Mouse (Mus musculus): ENCODE data around the gene Tnfsf11.

Tnfsf11 gene

DNA sequence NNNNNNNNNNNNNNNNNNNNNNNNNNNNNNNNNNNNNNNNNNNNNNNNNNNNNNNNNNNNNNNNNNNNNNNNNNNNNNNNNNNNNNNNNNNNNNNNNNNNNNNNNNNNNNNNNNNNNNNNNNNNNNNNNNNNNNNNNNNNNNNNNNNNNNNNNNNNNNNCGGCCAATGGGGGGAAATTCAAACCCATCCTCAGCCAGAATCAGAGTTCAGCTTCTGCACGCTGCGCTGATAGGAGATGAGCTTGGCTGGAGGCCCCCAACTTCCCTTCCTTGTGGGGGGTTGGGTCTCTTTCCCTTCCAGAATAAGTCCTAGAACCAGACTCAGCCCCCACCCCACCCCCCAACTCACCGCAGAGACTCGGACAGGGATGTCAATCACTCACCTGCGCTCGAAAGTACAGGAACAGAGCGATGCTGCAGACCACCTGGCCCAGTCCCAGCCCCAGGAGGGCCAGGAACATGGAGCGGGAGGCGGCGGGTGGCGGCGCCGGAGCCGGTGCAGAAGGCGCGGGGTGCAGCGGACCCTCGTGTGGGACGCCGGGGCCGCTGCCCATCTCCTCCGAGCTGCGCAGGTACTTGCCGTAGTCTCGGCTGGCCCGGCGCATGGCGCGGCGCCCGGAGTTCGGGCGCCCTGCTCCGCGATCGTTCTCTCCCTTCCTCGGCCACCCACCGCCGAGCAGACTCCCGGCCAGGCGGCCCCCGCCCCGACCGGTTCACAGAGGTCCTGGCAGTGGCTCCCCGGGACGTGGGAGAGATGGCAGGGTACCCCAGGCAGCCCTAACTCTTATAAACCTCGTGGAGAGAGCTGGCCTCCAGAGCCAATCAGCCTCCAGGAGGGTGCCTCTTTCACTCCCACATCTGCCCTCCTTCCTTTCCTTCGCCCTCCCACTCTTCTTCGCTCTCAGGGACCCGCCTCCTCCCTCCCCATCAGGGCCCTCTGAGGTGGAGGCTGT is at the start of gene Tnfsf11:
Gene Tnfsf11 (minus strand): TSS at position 758 of the 952 bp plus-strand sequence.
- peak; percentile 17 for DNase-seq

DNA sequence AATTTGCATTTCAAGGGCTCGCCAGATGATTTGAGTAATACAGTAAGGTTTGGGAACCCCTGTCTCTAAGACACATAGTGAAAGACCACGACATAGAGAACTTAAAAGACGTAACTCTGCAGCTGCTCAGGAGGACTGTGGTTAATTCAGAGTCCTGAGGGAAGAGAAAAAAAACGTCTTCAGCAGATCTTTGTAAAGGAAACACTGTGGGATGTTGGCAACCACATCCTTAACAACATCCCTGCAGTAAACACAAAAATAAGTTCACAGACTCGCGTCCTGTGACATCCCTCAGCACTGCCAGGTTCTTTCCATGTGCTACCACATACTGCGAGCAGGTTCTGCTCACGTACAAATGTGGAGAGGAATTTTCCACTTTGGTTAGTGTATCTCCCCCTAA is 48.9 kb upstream of the Tnfsf11 start:
- no peak for DNase-seq

DNA sequence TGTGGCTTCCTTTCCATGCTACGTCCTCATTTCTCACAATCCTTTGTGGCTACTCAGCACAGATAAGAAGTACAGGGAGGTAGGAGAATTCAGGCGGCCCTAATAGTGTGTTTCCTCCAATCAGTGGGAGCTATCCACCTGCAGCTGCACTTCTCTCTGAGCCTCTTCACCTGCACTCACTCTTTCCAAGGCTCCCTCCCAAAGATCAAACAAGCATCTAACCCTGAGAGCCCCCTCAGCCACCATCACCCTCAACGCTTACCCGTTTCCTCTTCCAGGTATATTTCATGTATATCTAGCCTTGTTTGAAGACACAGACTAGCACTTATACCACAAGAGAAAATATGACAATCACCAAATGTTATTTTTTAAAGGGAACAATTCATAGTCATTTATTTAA is 47.5 kb upstream of the Tnfsf11 start:
- DNase-seq = no peak

DNA sequence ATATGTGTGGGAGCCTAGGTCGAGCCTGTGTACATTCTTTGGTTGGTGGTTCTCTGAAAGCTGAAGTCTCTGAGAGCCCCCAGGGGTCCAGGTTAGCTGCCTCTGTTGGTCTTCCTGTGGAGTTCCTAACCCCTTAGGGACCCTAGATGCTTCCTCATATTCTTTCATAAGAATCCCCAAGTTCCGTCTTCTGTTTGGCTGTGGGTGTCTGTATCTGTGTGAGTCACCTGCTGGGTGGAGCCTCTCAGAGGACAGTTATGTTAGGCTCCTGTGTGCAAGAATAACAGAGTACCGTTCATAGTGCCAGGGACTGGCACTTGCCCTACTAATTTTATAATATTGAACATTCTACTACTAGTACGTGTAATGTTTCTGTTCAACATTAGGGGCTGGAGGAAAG is 45.0 kb upstream of the Tnfsf11 start:
- no peak for DNase-seq

DNA sequence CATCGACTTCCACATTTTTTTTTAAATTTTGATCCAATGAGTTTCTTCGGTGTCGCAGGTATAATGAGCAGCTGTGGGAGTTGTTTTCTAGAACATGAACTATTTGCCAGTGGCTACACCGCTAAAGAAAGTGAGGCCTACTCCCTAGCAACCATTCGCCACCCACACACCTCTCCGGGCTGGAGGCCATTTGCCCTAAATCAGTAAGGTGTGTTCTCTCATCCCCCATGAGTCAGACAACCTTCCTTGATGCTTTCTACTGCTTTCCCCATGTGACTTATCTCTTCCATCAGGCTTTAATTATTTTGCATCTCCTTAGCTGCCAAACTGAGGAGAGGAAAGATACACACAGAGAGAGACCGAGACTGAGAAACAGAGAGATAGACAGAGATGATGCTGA is 43.7 kb upstream of the Tnfsf11 start:
- DNase-seq = no peak

DNA sequence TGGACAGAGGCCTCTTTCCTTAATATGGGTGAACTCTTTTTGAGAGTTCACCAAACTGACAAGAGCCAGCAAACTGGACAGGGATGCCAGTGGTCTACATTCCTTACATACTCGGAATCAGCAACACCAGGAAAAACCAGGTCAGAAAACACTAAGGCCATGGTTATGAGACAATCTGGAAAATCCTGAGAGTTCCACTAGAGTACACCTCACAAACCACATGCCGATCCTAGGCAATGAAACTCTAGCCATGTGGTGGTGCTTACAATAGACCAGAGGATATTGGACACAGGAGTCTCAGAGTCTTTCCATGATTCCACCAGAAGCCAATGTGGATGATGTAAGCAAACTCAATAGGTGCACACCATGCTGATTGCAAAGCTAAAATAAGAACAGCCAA is 39.9 kb upstream of the Tnfsf11 start:
- no peak for DNase-seq

DNA sequence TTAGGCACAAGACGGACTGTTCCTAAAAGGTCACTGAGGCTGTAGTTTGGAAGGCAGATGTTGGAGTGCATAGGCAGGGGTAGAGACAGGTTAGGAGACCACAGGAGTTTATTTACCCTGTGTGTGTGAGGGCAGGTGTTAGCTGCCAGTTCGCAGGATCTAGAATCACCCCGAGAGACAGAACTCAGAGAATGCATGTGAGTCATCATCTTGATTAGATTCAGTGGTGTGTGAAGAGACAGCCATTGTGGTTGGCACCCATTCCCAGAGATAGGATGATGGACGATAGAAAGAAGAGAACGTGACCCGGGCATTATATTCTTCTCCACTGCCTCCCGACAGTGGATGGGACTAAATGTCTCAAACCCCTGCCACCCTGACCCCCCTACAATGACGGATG is 35.2 kb upstream of the Tnfsf11 start:
- DNase-seq = no peak

DNA sequence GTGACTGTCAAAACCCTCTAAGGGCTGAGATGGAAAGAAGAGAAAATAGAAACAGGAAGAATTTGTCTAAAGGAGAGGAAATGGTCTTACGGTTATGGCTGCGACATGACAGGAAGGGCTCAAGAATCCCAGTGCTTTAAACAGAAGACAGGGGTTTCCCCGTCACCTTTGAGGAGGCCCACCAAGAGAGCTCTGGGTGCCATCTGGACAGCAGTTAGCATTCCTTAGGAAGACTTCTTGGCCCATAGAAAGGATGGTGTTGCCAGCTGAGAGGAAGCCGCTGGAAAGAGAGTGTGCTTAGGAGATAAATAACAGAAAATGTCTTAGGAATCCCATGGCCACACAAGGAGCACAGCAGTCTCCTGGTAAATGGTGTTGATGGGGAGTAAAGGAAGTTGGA is 34.3 kb upstream of the Tnfsf11 start:
- DNase-seq = no peak

DNA sequence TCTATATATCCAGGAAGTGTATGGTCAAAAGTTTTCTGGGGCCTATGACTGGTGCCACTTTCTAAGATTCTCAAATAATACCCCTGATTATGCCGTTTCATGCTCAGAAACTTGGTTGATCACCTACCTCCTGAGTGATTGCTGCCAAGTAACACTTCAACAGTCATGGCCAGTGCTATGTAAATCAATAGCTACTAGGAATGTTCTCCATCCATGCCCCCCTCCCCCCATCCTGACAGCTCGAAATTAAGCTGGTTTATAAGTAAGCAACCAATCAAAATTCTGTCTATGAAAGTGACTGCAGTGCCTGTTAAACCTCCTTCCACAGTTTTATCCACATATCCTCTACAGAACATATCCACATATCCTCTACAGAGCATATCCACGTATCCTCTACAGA is 25.5 kb upstream of the Tnfsf11 start:
- peak; percentile 15 for DNase-seq

DNA sequence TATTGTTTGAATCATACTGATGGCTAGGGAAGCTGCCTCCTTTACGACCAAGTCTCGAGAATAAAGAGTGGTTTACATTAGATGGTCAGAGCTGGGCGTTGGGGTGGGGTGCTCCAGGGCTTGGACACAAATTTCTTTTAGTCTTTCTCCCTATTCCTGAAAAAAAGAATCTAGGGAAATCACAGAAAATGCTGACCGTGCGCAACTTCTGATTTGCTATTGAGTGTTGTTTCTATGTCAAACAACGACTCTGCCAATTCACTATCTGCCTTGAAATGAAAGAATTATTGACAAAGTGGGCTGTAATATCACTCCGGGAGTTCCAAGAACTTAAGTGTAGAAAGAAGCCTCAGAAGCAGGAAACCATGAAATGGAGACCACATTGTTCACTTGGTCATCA is 23.5 kb upstream of the Tnfsf11 start:
- no peak for DNase-seq

DNA sequence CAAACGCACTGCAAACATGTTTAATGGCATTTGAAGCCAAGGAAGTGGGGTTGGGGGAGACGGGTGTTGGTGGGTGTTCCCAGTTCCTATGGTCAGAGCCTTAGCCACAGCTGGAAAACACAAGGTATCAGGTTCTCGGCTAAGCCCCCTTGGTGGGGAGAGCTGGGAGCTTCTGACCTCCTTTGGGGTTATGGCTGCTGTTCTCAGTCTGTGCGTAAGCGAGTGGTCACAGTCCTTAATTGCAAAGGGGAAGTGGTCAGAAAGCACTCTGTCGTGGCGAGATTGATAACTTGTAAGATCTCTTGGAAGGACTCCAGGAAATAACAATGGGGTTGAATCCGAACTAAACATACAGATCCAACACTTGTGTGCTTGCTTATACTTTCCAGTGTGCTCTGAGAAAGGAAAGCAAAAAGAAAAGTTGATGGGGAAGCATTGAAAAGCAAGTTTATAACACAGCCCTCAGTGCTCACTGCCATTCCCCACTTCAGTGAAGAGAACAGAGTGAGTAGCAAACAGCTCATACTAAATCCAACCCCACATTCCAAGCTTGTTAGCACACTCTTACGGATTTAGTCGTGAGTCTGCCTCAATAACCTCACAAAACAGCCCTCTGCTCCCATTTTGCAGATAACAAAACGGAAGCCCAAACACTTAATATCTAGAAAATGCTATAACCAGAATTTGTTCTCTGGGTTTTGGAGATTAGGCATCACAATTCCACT is 22.9 kb upstream of the Tnfsf11 start:
- DNase-seq = no peak

DNA sequence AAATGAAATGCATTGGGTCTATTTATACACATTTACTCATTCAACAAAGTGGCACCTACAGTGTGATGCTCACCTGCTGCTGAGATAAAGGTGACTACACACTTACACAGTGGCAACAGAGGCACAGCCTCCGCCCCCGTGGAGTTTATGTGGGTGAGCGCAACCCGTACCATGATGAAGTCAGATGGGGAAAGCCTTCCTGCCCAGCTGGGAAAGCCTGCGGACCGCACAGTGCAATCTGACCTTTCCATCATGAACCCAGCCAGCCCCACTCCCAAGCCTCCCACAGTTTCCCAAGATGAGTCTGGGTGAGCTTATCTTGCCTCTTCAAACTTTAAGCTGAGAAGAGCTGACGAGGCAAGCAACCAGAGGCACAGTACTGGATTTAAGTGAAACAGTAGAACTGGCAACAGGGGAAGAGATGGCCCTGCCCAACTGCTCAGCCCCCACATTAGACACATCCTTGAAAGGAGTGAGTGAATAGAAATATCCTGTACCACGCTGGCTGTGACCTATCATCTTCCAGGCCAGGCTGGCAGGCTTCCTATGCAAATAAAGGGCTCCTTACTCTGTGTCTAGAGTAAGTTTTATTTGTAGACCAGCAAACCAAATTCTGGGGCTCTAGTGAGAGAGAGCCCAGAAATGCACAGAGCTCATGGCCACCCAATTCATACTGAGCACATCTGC is 22.1 kb upstream of the Tnfsf11 start:
- no peak for DNase-seq

DNA sequence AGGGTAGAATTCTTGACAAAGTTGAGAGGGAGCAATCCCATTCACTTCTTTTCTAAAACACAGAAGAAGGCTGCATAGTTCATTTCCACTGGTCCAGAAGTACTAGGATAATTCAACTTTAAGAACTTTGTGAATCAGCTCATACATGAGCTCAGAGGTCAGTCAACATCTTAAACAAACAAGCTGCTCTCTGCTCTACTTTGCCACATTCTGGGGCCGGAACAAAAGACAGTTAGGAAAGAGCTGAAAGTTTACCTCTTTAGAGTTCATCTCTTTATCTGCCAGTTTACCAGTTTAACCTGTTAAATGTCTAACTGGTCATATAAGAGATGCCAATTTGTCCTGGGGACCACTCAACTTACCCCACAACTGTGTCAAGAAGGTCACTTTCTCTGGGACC is 15.5 kb upstream of the Tnfsf11 start:
- DNase-seq = no peak

DNA sequence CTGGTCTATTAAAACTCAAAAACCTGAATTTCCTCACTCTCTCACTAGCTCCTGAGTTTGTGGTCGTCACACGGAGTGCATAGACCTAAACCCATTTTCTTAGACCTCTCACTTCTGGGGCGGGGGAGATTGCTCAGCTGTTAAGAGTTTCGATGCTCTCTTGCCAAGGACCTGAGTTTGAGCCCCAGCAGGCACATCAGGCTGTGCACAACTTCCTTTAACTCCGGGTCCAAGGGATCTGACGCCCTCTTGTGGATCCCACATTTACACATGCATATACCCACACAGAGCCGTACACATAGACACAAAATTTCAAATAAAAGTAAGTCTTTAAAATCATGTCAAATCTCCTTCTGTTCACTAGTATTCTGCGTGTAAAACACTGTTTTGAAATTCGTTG is 15.1 kb upstream of the Tnfsf11 start:
- no peak for DNase-seq

DNA sequence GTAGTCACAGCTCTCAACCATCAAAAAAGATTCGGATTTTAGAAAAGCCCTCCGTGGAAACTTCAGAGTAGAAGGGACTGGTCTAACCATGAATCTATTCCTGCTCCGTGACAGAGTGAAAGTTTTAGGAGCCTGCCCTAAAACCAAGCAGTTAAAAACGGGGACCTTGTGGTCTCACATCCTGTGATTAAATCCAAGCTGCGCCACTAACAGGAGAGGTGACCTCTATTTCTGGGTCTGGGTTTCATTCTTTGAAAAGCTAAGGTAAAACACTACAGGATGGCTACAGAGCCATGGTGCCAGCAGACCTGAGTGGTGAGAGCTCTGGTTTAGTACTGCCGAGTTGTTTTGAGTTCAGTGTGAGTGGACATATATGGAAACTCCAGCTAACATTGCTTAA is 12.4 kb upstream of the Tnfsf11 start:
- DNase-seq = no peak

DNA sequence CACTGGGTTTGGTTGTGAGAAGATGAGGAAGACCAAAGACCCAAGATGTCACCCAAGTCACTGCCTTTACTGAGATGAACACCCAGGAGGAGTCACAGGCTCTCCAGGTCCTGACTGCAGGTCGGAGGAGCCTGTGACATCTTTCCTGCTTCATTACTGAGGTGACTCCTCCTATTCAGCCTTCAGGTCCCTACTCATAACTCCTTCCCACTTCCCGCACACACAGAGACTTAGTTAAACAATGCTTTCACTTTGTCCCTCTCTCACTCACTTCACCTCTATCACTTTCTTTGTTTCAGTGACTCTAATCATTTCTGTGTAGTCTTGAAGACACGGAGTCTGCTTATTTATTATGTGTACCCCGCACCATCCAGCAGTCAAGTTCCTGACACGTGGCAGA is 11.7 kb upstream of the Tnfsf11 start:
- DNase-seq = no peak

DNA sequence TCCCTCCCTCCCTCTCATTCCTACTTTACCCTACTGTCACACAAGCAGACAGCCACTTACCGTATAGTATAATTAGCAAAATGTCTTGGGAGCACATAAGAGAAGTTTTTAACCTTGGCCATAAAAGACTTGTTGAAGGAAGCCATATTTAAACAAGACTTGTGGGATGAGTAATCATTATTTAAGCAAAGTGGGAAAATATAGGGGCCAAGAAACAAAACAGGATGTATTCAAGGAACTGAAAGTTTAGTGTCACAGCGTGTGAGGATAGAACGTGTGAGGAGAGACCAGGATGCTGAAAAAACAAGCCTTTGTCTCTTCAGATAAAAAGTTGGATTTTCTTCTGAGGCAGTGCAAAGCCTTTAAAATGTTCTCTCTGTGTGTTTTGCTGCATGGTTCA is 11.2 kb upstream of the Tnfsf11 start:
- DNase-seq = no peak

DNA sequence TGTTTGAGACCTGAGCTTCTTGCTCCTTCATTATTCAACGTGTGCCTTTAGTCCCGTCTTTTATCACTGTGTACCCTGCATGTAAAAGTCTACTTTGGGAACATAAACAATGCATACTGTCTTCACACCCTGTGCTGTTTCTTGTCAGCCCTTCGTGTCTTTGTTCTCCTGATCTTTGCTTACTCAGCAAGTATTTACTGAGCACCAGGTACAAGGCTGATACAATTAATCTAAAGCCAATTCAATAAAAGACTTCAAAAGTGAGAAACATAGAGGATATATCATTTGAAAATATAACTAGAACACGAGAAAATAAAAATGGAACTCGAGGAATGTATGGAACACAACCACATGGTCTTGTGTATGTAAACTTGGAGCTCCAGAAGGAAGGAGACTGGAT is 9.8 kb upstream of the Tnfsf11 start:
- no peak for DNase-seq

DNA sequence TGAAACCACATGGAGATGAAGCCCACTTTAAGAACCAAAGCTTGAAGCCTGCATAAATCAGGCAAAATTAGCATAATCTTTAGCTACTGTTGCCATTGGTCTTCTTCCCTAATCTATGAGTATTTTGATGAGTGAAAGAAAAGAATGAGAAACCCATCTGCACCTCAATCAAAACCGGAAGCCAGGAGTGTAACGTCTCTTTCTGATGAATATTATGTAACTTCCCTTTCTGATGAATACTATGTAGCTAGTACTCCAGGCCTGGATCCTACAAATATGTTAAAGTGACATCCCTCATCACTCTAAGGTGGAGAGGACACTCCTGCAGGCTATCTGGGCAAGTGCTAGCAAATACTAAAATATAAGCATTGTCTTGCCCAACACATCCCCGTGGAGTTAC is 6.9 kb downstream of the Tnfsf11 start:
- DNase-seq = no peak

DNA sequence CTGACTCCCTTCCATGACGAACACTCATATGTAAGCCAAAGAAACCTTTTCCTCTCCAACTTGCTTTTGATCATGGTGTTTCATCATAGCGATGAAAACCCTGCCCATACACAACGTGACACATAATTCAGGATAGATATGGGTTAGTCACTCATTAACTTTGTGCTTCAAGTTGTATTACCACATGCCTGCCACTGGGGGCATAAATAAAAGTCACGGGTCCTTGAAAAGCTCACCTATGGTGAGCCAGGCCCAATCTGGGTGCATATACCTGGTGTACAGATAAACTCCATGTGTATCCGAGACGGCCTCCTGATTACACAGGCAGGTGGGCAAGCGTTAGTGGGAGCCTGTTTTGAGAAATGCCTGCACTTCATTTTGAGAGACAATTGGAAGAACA is 15.2 kb downstream of the Tnfsf11 start:
- no peak for DNase-seq

DNA sequence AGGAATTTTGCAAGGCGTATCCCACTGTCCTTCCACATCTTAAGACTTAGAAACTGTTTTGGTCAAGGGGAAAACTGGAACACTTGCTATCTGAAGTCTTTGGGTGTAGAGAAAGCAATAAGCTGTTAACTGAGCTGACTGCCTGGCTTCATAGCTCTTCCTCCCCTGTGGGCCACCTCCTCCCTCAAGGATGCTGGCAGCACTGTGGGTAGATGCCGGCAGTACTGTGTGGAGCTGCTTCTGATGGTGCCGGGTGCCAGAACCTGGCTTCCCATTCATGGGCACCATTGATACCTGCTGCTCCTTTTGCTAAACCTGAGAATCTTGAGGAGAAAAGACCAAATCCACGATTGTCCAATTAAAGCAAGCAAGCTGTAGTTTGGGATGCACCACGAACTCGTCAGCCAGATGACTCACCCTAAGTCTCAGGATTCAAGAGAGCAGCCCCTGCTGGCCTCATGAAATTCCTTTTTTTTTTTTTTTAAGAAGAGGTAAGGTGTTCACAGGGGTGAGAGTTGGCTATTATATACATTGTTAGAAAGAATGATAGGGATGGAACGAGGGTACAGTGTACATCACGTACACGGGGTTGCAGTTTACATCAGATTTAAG is 17.8 kb downstream of the Tnfsf11 start:
- no peak for DNase-seq

DNA sequence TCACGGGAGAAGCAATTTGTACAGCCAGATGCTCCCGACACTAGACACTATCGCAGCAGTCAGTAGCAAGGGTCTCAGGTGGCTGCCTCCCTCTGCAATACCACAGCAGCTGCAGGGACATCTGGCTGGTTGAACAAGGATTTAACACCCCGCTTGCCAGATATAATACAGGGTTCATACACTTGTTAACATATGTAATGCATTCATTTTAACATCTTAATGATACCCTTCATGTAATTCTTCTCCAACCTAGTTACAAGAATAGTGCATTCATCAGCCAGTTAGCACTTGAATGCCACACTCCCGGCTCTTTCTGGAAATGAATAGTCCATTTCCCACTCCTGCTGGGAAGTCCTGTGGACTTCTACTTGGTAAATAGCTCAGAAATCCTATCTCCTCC is 18.9 kb downstream of the Tnfsf11 start:
- no peak for DNase-seq
